Mouse (Mus musculus) heart, embryonic 11.5 days (tissue): ENCODE measurements at regions not wholly inside any gene's neighbourhood (a gene's known extent, or its start where the extent isn't known, plus 50 kb on each side); places are given as distances from the start of the nearest gene placed in this dataset.

Experiments
- ATAC-seq: fragments of 200-750 bp; cut with Nextera tagmentation; replicated peaks from 2 replicates; pipeline ENCODE4 v1.8.0; 2017; ENCODE audit warnings: moderate library complexity; ENCODE audit not compliant: insufficient number of reproducible peaks, low FRiP score, low TSS enrichment
- H3K27ac ChIP-seq: fragments of 300-500 bp; sonication (generic); 2 replicates; pipeline ENCODE4 v1.5.1; 2014; ENCODE audit warnings: mild to moderate bottlenecking, low read depth, low read length
- H3K27me3 ChIP-seq: fragments of 300-500 bp; sonication (generic); 2 replicates; pipeline ENCODE4 v1.6.1; 2014; ENCODE audit warnings: mild to moderate bottlenecking, low read length, mixed read lengths; ENCODE audit not compliant: control insufficient read depth, insufficient read depth
- H3K36me3 ChIP-seq: fragments of 300-500 bp; sonication (generic); 2 replicates; pipeline ENCODE4 v1.6.1; 2014; ENCODE audit warnings: mild to moderate bottlenecking, low read length, moderate library complexity, mixed read lengths; ENCODE audit not compliant: control insufficient read depth, insufficient read depth
- H3K4me1 ChIP-seq: fragments of 300-500 bp; sonication (generic); 2 replicates; pipeline ENCODE4 v1.6.1; 2014; ENCODE audit warnings: low read length; ENCODE audit not compliant: control insufficient read depth, insufficient read depth
- H3K4me2 ChIP-seq: fragments of 300-500 bp; sonication (generic); 2 replicates; pipeline ENCODE4 v1.6.1; 2014; ENCODE audit warnings: mild to moderate bottlenecking, moderate library complexity
- H3K4me3 ChIP-seq: fragments of 300-500 bp; sonication (generic); 2 replicates; pipeline ENCODE4 v1.5.1; 2014; ENCODE audit warnings: low read depth, low read length
- H3K9ac ChIP-seq: fragments of 300-500 bp; sonication (generic); 2 replicates; pipeline ENCODE4 v1.6.1; 2014; ENCODE audit warnings: mild to moderate bottlenecking, low read depth, low read length, moderate library complexity
- H3K9me3 ChIP-seq: fragments of 300-500 bp; sonication (generic); replicated peaks from 2 replicates; pipeline ENCODE4 v1.6.1; 2016; ENCODE audit warnings: low read length; ENCODE audit not compliant: control insufficient read depth
- WGBS: fragments of 180-500 bp; shearing (Covaris S2); extraction: QIAGEN DNeasy Blood & Tissue Kit; methylation state at CpG from one replicate; pipeline ENCODE4 v1.1.7; 2014; ENCODE audit not compliant: insufficient replicate concordance; 5-methylcytosine and 5-hydroxymethylcytosine counted together

DNA sequence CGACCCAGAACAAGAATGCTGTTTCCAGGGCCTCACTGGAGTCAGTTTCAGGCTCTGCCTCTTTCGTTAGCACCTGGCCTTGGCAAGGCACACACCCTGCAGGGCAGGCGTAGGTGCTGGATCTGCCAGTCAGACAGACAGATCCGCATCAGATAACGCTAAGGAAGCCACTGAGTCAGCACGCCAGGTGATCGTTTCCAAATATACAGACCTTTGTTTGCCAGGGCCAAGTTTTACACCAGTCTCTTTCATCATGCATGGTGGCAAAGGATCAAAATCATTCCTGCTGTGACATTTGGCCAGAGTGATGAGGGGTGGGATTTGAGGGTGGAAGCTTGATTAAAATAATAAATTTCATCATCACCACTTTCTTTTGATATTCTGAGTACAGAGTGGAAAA lies 411.0 kb downstream of the Ofcc1 start:
- WGBS, result 57% methylated on average over 7 of the region's 7 CpGs
- Histone ChIP-seq H3K4me3 (no peak overlapping the region), H3K27ac (no peak overlapping the region), H3K4me1 (no peaks in the 10 kb centered on the region), H3K36me3 (no peaks in the 10 kb centered on the region), H3K9me3 (no peaks in the 10 kb centered on the region), H3K9ac (no peak overlapping the region), H3K27me3 (no peaks in the 10 kb centered on the region), H3K4me2 (no peak overlapping the region)
- ATAC-seq, result no peak

- 66% methylated on average over 2 of the region's 2 CpGs for whole genome bisulfite sequencing
- ATAC-seq, result no peak
- Histone ChIP-seq H3K36me3 (no peaks in the 10 kb centered on the region), H3K27me3 (no peaks in the 10 kb centered on the region), H3K9me3 (no peaks in the 10 kb centered on the region), H3K4me1 (no peaks in the 10 kb centered on the region), H3K4me2 (no peak overlapping the region), H3K9ac (no peak overlapping the region), H3K4me3 (no peak overlapping the region), H3K27ac (no peak overlapping the region)
These were observed 426.0 kb downstream of the Ofcc1 start for GRCm38 (mm10) chr13:39935216-39935615.

DNA sequence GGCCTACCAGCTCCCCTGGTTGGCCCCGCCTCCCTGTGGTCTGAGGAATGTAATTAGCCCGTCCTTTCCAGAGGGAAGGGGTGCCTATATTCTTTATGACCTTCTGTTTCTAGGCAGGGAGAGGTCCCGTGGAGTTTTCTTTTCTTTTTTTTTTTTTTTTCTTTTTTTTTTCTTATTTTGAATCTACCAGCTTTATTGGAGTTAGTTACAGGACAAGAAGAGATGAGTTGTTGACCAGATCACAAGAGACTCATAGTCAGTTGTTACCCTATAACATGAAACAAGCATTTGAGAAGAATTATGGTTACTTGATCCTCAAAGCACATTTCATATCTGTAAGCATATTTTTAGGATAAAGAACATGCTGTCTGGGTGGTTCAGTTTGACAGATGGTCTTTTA lies 429.8 kb downstream of the Ofcc1 start:
- Histone ChIP-seq H3K9ac (no peak overlapping the region), H3K27ac (no peak overlapping the region), H3K4me1 (no peaks in the 10 kb centered on the region), H3K27me3 (no peaks in the 10 kb centered on the region), H3K9me3 (no peaks in the 10 kb centered on the region), H3K4me3 (no peak overlapping the region), H3K36me3 (no peaks in the 10 kb centered on the region), H3K4me2 (no peak overlapping the region)
- ATAC-seq, result no peak
- 68% methylated on average over 3 of the region's 3 CpGs for WGBS

- ATAC-seq, result no peak
- H3K9me3 ChIP-seq, result no peaks in the 10 kb centered on the region
- H3K9ac ChIP-seq, result no peak overlapping the region
- H3K27me3 ChIP-seq, result no peaks in the 10 kb centered on the region
- no peak overlapping the region for H3K4me2 ChIP-seq
- no peaks in the 10 kb centered on the region for H3K36me3 ChIP-seq
- WGBS, result 82% methylated on average over 7 of the region's 7 CpGs
- H3K4me1 ChIP-seq, result no peaks in the 10 kb centered on the region
- no peak overlapping the region for H3K4me3 ChIP-seq
- no peak overlapping the region for H3K27ac ChIP-seq
These were observed 432.7 kb downstream of the Ofcc1 start for GRCm38 (mm10) chr13:39928573-39928972.

DNA sequence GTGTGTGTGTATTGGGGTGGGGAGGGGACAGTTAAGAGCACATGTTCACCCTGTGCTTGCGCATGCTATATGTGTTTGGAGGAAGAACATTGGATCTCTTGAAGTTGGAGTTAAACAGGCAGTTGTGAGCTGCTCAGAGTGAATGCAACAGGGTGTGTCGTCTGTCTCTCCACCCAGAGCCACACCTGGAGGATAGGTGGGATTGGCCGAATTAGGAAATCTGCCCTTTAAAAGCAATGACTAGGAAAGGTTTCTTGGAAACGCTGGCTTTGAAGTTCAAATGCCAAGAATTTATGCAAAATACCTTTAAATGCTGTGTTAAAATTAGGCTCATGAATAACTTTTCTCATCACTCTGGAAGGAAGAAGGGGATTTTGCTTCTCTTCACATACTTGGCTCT lies 436.9 kb downstream of the Ofcc1 start:
- no peaks in the 10 kb centered on the region for H3K4me1 ChIP-seq
- H3K36me3 ChIP-seq, result no peaks in the 10 kb centered on the region
- H3K27ac ChIP-seq, result no peak overlapping the region
- no peak overlapping the region for H3K4me3 ChIP-seq
- H3K9ac ChIP-seq, result no peak overlapping the region
- no peaks in the 10 kb centered on the region for H3K9me3 ChIP-seq
- no peak for ATAC-seq
- no peak overlapping the region for H3K4me2 ChIP-seq
- 79% methylated on average over 4 of the region's 4 CpGs for WGBS
- H3K27me3 ChIP-seq, result no peaks in the 10 kb centered on the region

- Histone ChIP-seq H3K9me3 (no peaks in the 10 kb centered on the region), H3K27ac (no peak overlapping the region), H3K9ac (no peak overlapping the region), H3K4me1 (no peaks in the 10 kb centered on the region), H3K4me2 (no peak overlapping the region), H3K4me3 (no peak overlapping the region), H3K36me3 (no peaks in the 10 kb centered on the region), H3K27me3 (no peaks in the 10 kb centered on the region)
- no peak for ATAC-seq
- WGBS, result 65% methylated on average over 9 of the region's 9 CpGs
These were observed 438.1 kb downstream of the Ofcc1 start for GRCm38 (mm10) chr13:39923113-39923512.

GRCm38 (mm10) chr13:39907720-39908119 lies 453.5 kb downstream of the Ofcc1 start:
- Histone ChIP-seq H3K9me3 (no peaks in the 10 kb centered on the region), H3K4me3 (no peak overlapping the region), H3K4me2 (no peak overlapping the region), H3K9ac (no peak overlapping the region), H3K27ac (no peak overlapping the region), H3K4me1 (no peaks in the 10 kb centered on the region), H3K36me3 (no peaks in the 10 kb centered on the region), H3K27me3 (no peaks in the 10 kb centered on the region)
- WGBS, result 64% methylated on average over 10 of the region's 10 CpGs
- no peak for ATAC-seq

DNA sequence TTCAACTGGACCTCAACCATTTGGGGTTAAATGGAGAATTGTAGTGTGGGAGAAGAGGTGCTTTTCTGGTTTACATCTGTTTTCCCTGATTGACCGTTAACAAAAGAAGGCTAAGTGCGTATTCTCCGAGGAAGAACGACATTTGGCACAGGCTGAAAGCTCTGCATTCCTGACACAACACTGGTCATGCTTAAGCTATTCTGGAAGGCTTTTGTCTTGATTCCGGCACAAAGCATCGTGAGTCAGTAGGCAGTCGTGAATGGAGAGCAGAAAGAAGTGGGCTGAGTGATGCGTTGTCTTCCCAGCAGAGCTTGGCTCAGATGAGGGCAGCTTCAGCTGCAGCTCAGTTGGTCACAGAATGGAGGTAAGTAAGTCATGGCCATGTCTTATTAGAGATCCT lies 457.0 kb downstream of the Ofcc1 start:
- H3K27ac ChIP-seq, result no peak overlapping the region
- H3K4me2 ChIP-seq, result no peak overlapping the region
- no peaks in the 10 kb centered on the region for H3K4me1 ChIP-seq
- no peak overlapping the region for H3K4me3 ChIP-seq
- H3K27me3 ChIP-seq, result no peaks in the 10 kb centered on the region
- no peaks in the 10 kb centered on the region for H3K9me3 ChIP-seq
- no peak for ATAC-seq
- 81% methylated on average over 8 of the region's 8 CpGs for WGBS
- H3K36me3 ChIP-seq, result no peaks in the 10 kb centered on the region
- no peak overlapping the region for H3K9ac ChIP-seq

DNA sequence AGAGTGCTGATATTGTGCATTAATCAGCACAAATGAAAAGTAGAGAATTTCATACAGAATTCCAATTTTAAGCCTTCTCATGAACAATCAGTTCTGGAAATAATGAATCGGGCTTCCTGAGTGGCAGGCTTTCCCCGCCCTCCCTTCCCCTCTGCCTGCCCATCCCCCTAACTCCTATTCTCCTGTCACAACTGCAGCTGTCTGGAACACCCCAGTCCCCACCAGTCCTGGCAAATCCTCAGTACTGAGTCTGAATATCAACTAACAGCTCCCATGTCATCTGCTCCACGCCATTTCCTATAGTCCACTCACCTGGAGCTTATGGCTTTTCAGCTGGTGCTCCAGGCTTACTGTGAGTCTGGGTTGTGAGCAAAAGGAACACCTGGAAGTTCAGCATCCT lies 457.9 kb downstream of the Ofcc1 start:
- Histone ChIP-seq H3K36me3 (no peaks in the 10 kb centered on the region), H3K9ac (no peak overlapping the region), H3K27ac (no peak overlapping the region), H3K4me3 (no peak overlapping the region), H3K9me3 (no peaks in the 10 kb centered on the region), H3K4me2 (no peak overlapping the region), H3K27me3 (no peaks in the 10 kb centered on the region), H3K4me1 (no peaks in the 10 kb centered on the region)
- 54% methylated on average over 3 of the region's 3 CpGs for WGBS
- no peak for ATAC-seq
